Mouse (Mus musculus): ENCODE data around the gene Nlrc5. TPM values are rescaled to one million over a fixed set of nuclear protein-coding genes. Genes with fewer than 3 reads are reported as not detected.

The Nlrc5 gene
- total and polyA plus RNA-seq, 3 experiments: 0.03 TPM; not detected in 2

DNA sequence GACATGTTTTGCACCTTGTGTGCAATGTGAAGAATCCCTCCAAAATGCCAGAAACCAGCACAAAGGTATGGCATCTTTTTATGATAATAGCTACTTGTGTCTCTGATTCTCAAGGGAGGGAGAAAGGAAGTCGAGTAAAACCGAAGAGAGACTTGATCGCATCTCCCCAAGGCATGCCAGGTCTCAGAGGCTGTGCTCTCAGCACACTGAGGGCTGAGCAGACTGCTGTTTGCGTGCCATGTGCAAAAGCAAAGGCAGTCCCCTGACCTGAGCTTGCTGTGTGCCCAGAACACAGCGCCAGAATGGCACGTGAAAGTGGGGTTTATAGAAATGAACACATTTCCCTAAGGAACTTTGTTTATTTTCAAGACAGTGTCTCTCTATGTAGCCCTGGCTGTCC lies 44.6 kb upstream of the Nlrc5 start:
- no peak overlapping the region for H3K27ac ChIP-seq (ENCODE audit: control insufficient read depth, low read depth, low read length)
- TF ChIP-seq KAT2A (conservative IDR thresholded peaks at IDR 0.05; ENCODE audit: low read depth, low read length): no peak
- TF ChIP-seq SMC3 (IDR thresholded peaks at IDR 0.05; ENCODE audit: low read depth, low read length): no peak
- TF ChIP-seq SIN3A (IDR thresholded peaks at IDR 0.05; ENCODE audit: low read length): no peak
- TF ChIP-seq ZNF384 (IDR thresholded peaks at IDR 0.05; ENCODE audit: low read depth, low read length): no peak
- peaks cover 10 to 12% of the 10 kb centered on the region in 2 experiments for H3K4me1 ChIP-seq (ENCODE audit: control insufficient read depth in 1 of 2, insufficient read depth in 2 of 2, low read length in 2 of 2)
- DNase-seq (ENCODE audit: low read depth, low spot score): no peak
- no peak overlapping the region for H3K9ac ChIP-seq (ENCODE audit: control insufficient read depth, low read depth, low read length, poor library complexity, severe bottlenecking)
- H3K79me2 ChIP-seq (ENCODE audit: control insufficient read depth, insufficient read depth, low read length, poor library complexity): peaks cover 34% of the 10 kb centered on the region
- no peaks in the 10 kb centered on the region for H3K9me3 ChIP-seq (replicated peaks; ENCODE audit: insufficient read depth, low read length)
- H3K27me3 ChIP-seq (ENCODE audit: control insufficient read depth in 1 of 2, insufficient read depth in 2 of 2, low read length in 2 of 2): no peaks in the 10 kb centered on the region
- H3K4me3 ChIP-seq (ENCODE audit: control insufficient read depth in 1 of 2, insufficient read depth in 1 of 2, low read depth in 2 of 2, low read length in 2 of 2): no peak overlapping the region
- peaks cover 26 to 38% of the 10 kb centered on the region in 2 experiments for H3K36me3 ChIP-seq (ENCODE audit: control insufficient read depth in 1 of 2, insufficient read depth in 2 of 2, low read length in 2 of 2)

DNA sequence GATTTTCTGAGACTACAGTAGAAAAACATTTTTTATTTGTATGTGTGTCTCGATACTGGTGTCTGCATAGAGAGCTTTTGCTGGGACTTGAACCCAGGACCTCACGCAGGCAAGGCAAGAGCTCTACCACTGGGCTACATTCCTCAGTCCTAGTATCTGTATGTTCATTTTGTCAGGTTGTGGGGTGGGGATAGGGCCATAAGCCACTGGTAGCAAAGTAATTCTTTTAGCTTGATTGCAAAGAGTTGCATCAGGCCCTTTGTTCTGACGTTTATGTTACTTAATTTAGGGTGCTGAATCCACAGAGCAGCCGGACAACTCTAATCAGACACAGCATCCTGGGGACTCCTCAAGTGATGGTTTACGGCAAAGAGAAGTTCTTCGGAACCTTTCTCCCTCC lies 43.7 kb upstream of the Nlrc5 start:
- Histone ChIP-seq H3K9ac (ENCODE audit: control insufficient read depth, low read depth, low read length, poor library complexity, severe bottlenecking) (no peak overlapping the region), H3K4me3 (ENCODE audit: control insufficient read depth in 1 of 2, insufficient read depth in 1 of 2, low read depth in 2 of 2, low read length in 2 of 2) (no peak overlapping the region), H3K27me3 (ENCODE audit: control insufficient read depth in 1 of 2, insufficient read depth in 2 of 2, low read length in 2 of 2) (no peaks in the 10 kb centered on the region), H3K36me3 (ENCODE audit: control insufficient read depth in 1 of 2, insufficient read depth in 2 of 2, low read length in 2 of 2) (peaks cover 25 to 43% of the 10 kb centered on the region in 2 experiments), H3K79me2 (ENCODE audit: control insufficient read depth, insufficient read depth, low read length, poor library complexity) (peaks cover 34% of the 10 kb centered on the region), H3K27ac (ENCODE audit: control insufficient read depth, low read depth, low read length) (peak overlapping the region; percentile 24; the same call in 1 of the 2 replicates), H3K9me3 (replicated peaks; ENCODE audit: insufficient read depth, low read length) (no peaks in the 10 kb centered on the region), H3K4me1 (ENCODE audit: control insufficient read depth in 1 of 2, insufficient read depth in 2 of 2, low read length in 2 of 2) (peaks cover 9% of the 10 kb centered on the region in 2 experiments)
- TF ChIP-seq TBP (IDR thresholded peaks at IDR 0.05; ENCODE audit: low read depth, low read length): peak; percentile 70
- no peak for TF ChIP-seq MYC (IDR thresholded peaks at IDR 0.05; ENCODE audit: low read depth, low read length)
- peak; percentile 32; the same call in 1 of the 2 replicates for TF ChIP-seq MXI1 (IDR thresholded peaks at IDR 0.05; ENCODE audit: low read depth, low read length)
- peak; percentile 22; the same call in 1 of the 2 replicates for TF ChIP-seq ETS1 (IDR thresholded peaks at IDR 0.05; ENCODE audit: low read depth, low read length)
- DNase-seq (ENCODE audit: low read depth, low spot score): peak; percentile 28

DNA sequence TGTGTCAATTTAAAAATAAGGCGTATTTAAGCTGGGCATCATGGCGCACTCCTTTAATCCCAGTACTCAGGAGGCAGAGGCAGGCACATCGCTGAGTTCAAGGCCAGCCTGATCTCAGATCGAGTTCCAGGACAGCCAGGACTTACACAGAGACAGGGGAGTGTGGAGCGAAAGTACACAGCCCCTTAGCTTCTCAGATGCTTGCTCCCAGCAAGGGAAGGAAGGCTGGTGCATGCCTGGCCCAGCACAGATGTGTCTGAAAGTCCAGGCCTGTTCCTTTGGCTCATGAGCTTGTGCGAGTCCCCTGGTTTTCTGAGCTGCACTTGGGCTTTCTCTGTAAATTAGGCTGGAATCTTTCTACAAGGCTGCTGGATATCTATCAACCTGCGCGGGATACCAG lies 43.2 kb upstream of the Nlrc5 start:
- no peak overlapping the region for H3K27ac ChIP-seq (ENCODE audit: control insufficient read depth, low read depth, low read length)
- peaks cover 4 to 6% of the 10 kb centered on the region in 2 experiments for H3K4me1 ChIP-seq (ENCODE audit: control insufficient read depth in 1 of 2, insufficient read depth in 2 of 2, low read length in 2 of 2)

GRCm38 (mm10) chr8:94392147-94392546 lies 42.0 kb upstream of the Nlrc5 start:
- Histone ChIP-seq H3K9me3 (replicated peaks; ENCODE audit: insufficient read depth, low read length) (no peaks in the 10 kb centered on the region), H3K4me3 (ENCODE audit: control insufficient read depth in 1 of 2, insufficient read depth in 1 of 2, low read depth in 2 of 2, low read length in 2 of 2) (no peak overlapping the region), H3K27ac (ENCODE audit: control insufficient read depth, low read depth, low read length) (no peak overlapping the region), H3K27me3 (ENCODE audit: control insufficient read depth in 1 of 2, insufficient read depth in 2 of 2, low read length in 2 of 2) (no peaks in the 10 kb centered on the region), H3K4me1 (ENCODE audit: control insufficient read depth in 1 of 2, insufficient read depth in 2 of 2, low read length in 2 of 2) (peaks cover 4 to 6% of the 10 kb centered on the region in 2 experiments; a peak in 3 of 4 replicates), H3K9ac (ENCODE audit: control insufficient read depth, low read depth, low read length, poor library complexity, severe bottlenecking) (no peak overlapping the region), H3K79me2 (ENCODE audit: control insufficient read depth, insufficient read depth, low read length, poor library complexity) (peaks cover 23% of the 10 kb centered on the region), H3K36me3 (ENCODE audit: control insufficient read depth in 1 of 2, insufficient read depth in 2 of 2, low read length in 2 of 2) (peaks cover 21 to 43% of the 10 kb centered on the region in 2 experiments)
- DNase-seq (ENCODE audit: low read depth, low spot score): peak; percentile 65
- peak; percentile 43 to 51 (median 46) for TF ChIP-seq CTCF (IDR thresholded peaks at IDR 0.05 in 2 of 3, conservative IDR thresholded peaks at IDR 0.05 in 1 of 3; ENCODE audit: control insufficient read depth in 1 of 3, insufficient read depth in 1 of 3, low read depth in 2 of 3, low read length in 3 of 3, poor library complexity in 1 of 3, severe bottlenecking in 1 of 3)
- no peak for TF ChIP-seq MEF2A (IDR thresholded peaks at IDR 0.05; ENCODE audit: extremely low read depth, insufficient replicate concordance, low read depth, low read length, poor library complexity, severe bottlenecking)
- TF ChIP-seq E2F4 (IDR thresholded peaks at IDR 0.05; ENCODE audit: borderline replicate concordance, low read depth, low read length): no peak
- no peak for TF ChIP-seq POLR2A (IDR thresholded peaks at IDR 0.05; ENCODE audit: control insufficient read depth in 1 of 2, insufficient read depth in 1 of 2, low read depth in 1 of 2, low read length in 2 of 2, poor library complexity in 1 of 2)
- TF ChIP-seq GATA1 (IDR thresholded peaks at IDR 0.05; ENCODE audit: low read depth, low read length): 0 out of 2 replicates have a peak, but pooled peaks have one; percentile 36
- TF ChIP-seq TCF12 (IDR thresholded peaks at IDR 0.05; ENCODE audit: low read depth, low read length): no peak
- TF ChIP-seq ETS1 (IDR thresholded peaks at IDR 0.05; ENCODE audit: low read depth, low read length): no peak
- no peak for TF ChIP-seq NELFE (IDR thresholded peaks at IDR 0.05; ENCODE audit: low read depth, low read length)
- TF ChIP-seq TAL1 (IDR thresholded peaks at IDR 0.05; ENCODE audit: low read length): no peak
- TF ChIP-seq SMC3 (IDR thresholded peaks at IDR 0.05; ENCODE audit: low read depth, low read length): 0 out of 2 replicates have a peak, but pooled peaks have one; percentile 22
- no peak for TF ChIP-seq SIN3A (IDR thresholded peaks at IDR 0.05; ENCODE audit: low read length)
- no peak for TF ChIP-seq MXI1 (IDR thresholded peaks at IDR 0.05; ENCODE audit: low read depth, low read length)
- no peak for TF ChIP-seq MAZ (IDR thresholded peaks at IDR 0.05; ENCODE audit: low read depth, low read length)
- TF ChIP-seq UBTF (IDR thresholded peaks at IDR 0.05; ENCODE audit: borderline replicate concordance, insufficient read depth, low read depth, low read length): no peak

More for the DNA sequence above, 43.2 kb upstream of the Nlrc5 start:
- no peak for TF ChIP-seq NRF1 (IDR thresholded peaks at IDR 0.05; ENCODE audit: insufficient read depth, low read depth, low read length, poor library complexity, severe bottlenecking)
- TF ChIP-seq TBP (IDR thresholded peaks at IDR 0.05; ENCODE audit: low read depth, low read length): no peak
- no peak for DNase-seq (ENCODE audit: low read depth, low spot score)
- Histone ChIP-seq H3K27me3 (ENCODE audit: control insufficient read depth in 1 of 2, insufficient read depth in 2 of 2, low read length in 2 of 2) (no peaks in the 10 kb centered on the region), H3K79me2 (ENCODE audit: control insufficient read depth, insufficient read depth, low read length, poor library complexity) (peaks cover 33% of the 10 kb centered on the region), H3K9ac (ENCODE audit: control insufficient read depth, low read depth, low read length, poor library complexity, severe bottlenecking) (no peak overlapping the region), H3K4me3 (ENCODE audit: control insufficient read depth in 1 of 2, insufficient read depth in 1 of 2, low read depth in 2 of 2, low read length in 2 of 2) (no peak overlapping the region), H3K36me3 (ENCODE audit: control insufficient read depth in 1 of 2, insufficient read depth in 2 of 2, low read length in 2 of 2) (peaks cover 21 to 43% of the 10 kb centered on the region in 2 experiments), H3K9me3 (replicated peaks; ENCODE audit: insufficient read depth, low read length) (no peaks in the 10 kb centered on the region)
